Mouse (Mus musculus) regulatory T cell (primary cell): Measurements from ENCODE around the gene Arhgap10.

Experiments used
- in situ Hi-C: fragments of 300-600 bp; cut with MboI, MseI; formaldehyde crosslinking; loops from one replicate; pipeline ENCODE4 v1.15.1; 2025; ENCODE audit warnings: high pct_unique_total_duplicates

Gene Arhgap10

DNA sequence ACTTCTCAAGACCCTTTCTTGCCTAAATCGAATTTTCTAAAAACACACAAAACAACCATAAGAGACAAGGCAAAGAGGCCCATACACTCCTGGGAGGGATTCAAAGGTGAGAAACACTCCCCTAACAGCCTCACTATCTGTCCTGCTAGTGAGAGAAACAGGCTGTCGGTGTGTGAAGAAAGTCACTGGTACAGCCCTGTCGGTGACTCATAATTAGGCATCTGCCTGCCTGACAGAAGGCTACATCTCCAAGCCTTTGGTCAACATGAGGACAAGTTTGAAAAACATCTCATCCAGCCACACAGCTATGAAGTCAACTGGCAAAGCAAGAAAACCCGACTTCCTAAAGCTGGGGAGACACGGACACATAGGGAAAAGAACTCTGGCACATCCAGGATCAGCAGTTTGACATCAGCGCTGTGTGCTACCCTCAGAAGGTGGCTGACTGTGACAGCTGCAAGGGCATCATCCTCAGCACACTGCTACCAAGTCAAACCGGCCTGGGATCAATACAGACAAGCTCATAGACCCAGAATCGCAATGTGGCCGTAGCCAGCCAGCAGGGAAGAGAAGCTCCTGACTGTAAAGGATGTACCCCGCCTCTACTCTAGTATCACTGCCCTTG, 30.1 kb downstream of the Arhgap10 start:
- in situ Hi-C loops = no loop called here

DNA sequence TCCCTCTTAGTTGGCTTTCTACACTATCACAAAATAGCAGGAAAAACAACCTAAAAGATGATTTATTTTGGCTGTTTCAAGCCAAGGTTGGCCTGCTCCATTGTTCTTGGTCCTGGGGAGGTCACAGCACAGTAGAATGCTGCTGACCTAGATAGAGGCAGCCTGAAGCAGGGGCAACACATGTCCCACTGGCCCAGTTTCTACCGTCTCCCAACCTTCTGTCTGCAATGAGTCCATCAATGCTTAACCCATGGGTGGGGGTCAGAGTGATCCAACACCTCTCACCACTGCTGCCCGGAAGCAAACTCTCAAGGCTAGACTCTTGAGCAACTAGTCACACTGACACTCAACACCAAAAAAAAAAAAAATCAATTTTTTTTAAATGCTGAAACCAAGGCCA, 31.0 kb downstream of the Arhgap10 start:
- in situ Hi-C loops = no loop called here

DNA sequence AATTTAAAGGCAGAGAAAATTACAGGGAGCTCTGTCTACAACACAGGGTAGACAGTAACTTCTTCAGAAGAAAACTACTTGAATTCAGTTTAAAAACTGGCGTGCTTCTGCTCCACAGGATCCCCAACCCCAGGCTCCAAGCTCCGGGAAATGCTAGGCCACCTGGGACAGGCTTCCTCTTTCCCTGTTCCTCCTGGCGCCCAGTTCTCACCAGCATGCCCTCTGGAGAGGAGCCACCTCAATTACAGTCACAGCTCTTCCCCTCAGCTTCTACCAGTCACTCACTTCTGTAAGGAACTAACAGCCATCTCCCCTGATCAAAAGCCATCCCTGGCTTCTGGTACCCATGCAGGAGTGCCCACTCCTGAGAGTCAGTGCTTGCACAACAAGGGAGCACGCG, 32.9 kb downstream of the Arhgap10 start:
- in situ Hi-C loops = no loop called here

DNA sequence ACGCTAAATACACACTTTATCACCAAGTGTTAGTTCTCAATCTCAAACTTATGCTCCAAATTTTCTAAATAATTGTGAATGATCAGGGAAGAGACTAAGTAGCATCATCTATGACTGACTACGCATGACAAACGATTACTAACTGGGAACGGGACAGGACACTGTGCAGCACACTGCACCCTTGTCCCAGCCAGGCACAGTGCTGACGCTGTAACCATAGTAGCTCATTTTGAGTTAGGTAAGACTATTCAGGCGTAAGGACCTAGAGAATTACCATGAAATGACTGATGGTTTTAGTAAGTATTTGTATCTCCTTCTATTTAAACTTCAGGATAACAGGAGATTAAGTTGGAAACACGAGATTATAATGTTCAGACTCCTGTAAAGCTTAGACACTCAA, 33.5 kb downstream of the Arhgap10 start:
- in situ Hi-C loops = no loop called here

DNA sequence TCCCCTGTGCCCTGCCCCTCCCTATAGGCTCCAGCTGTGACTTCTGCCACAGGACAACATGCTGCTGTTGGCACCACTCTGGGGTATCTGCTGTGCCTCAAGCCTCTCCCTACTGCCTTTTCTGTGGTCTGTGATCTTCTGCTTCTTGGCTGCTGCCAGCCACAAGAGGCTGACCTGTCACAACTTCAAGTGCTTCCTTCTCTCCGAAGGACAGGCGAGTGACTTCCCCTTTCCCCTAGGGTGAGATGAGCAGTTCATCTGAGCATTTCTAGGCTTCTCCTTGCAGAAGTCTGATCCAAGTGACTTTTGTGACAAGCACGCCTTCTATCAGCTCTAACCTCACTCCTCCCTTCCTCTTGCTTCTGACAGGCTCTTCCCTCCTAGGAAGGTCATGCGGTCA, 34.1 kb downstream of the Arhgap10 start:
- in situ Hi-C loops = no loop called here

DNA sequence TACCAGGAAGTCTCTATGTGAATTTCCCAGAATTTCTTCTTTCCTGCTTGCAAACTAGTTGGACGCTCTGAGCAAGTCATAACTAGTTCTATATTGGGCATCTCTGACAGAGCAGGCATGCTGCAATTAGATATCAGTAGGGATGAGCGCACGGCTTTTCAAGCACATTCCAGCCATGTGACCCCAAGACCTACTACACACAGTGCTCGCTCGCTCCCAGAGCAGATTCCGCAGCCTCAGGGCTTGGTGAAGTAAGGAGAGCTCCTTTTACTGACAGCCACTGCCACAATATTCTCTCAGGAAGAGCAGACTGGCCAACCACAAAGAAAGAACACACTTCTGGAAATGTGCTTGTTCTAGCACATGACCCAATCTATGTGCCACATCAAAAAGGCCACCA, 36.0 kb downstream of the Arhgap10 start:
- in situ Hi-C loops = no loop called here

DNA sequence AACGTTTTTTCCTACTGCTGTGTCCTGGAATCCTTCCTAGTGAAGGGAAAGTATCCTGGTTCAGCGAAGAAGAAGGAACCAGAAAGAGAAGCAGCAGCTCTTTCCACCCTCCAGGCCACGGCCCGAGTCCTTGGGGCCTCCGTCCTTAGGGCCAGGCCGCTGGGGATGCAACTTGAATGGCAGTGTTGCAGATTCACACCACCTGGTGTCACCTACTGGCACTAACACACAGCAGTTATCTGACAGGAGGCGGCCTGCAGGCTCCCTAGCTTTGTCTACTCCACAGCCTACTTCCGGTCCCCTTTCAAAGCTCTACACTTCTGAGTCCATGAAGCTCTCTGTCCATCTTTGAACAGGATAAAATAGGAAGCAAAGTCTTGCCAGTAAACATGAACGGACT, 37.8 kb downstream of the Arhgap10 start:
- in situ Hi-C loops = loop anchor here (10.0 kb wide), 1 partner anchor 1355 kb away; no protein-coding TSS in a partner anchor

DNA sequence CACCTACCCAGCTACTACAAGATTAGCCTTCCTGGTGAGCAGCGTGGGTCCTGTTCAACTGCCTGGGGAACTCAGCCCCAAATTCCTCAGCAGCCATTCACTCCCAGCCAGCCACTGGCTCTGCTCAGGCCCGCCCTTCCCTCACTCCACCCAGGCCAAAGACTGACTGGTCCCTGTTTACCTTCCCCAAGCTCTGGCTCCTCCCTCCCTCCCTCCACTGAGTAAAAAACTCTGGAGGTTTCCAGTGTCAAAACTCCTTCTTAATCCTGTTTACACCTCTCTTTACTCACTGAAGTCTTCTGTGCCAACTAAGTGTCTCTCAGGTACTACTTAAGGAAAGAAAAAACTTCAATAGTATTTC, 38.9 kb downstream of the Arhgap10 start:
- in situ Hi-C loops = loop anchor here (10.0 kb wide), 1 partner anchor 1356 kb away; no protein-coding TSS in a partner anchor

DNA sequence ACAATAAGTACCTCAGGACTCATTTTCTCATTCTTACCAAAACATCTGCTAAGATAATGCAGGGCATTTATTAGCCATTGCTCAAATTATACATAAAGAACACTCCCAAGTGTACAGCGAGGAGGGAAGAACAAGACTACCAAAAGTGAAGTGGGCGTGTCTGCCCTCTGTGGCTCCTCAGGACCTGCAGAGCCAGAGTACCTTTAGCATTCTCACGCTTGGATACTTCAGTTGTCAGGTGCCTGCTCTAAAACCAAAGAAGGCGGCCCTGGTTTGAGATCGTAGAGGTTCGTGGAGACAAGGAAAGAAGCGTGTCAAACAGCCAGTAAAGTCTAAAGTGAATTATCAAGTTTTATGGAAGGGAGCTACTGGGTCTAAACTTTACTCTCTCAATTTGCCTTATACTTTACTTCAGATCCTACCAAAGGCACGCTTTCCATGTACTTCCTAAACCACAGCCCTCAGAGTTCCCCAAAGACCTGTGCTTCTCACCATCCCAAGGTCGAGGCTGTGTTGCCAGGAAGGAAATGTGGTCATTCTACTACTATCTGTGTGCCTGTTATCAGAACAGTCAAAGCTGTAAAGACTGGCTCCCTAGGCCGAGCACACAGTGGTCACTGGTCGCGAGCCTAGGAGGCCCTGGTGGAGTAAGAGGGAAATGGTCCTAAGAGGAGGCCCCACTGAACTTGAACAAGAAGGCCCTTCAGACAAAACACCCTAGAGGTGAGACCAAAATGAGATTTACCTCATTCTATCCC, 39.4 kb downstream of the Arhgap10 start:
- in situ Hi-C loops = loop anchor here (10.0 kb wide), 1 partner anchor 1356 kb away; no protein-coding TSS in a partner anchor

DNA sequence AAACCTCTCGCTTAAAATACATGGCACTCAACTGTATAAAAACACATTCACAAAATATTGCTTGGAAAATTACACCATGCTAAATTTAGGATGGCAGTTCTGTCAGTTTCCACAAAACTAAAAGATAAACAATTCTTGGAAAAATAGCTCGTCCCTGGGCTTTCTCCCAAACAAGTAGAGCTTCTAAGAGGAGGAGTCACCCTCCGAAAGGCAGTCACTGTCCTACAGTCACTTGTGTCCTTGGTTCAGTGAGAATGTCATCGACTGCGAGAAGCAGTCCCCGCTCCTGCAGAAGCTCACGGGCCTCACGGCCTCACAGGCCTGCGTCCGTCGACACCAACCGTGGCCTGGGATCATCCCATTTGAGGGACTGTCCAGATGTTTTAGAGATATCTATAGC, 40.1 kb downstream of the Arhgap10 start:
- in situ Hi-C loops = loop anchor here (10.0 kb wide), 1 partner anchor 1357 kb away; no protein-coding TSS in a partner anchor

DNA sequence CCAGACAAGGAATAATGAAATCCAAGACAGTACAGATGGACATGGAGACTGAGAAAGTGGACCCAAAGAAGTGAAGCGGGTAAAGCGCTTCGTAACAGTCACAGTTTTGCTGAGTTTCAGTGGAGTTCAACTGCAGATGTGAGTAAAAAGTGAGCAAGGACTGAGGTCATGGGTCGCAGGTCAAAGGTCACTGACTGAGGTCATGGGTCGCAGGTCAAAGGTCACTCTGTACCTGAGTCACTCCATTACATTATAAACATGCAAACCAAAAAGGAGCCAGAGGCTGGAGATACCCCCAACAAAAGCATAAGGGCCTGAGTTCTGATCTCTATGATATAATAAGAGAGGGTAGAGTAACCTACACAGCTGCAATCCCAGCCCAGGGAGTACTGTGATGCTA, 43.1 kb downstream of the Arhgap10 start:
- in situ Hi-C loops = loop anchor here (10.0 kb wide), 1 partner anchor 1360 kb away; no protein-coding TSS in a partner anchor

DNA sequence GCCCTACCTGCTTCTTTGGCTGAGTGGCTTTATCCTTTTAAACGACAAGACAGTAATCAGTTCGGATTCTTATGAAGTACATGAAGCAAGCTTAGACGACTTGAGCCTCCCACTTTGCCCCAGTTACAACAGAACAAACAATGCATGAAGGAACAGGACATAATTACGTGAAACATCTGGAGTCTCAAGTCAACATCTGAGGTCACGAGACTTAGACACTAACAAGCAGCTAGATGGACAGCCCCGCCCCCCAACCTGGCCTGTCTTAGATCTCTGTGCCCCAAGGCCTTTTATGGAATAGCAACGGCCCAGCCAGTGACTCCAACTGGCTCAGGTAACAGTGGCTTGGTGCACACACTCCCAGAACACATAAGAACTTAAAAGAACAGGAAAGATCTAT, 44.0 kb downstream of the Arhgap10 start:
- in situ Hi-C loops = loop anchor here (10.0 kb wide), 1 partner anchor 1361 kb away; no protein-coding TSS in a partner anchor

DNA sequence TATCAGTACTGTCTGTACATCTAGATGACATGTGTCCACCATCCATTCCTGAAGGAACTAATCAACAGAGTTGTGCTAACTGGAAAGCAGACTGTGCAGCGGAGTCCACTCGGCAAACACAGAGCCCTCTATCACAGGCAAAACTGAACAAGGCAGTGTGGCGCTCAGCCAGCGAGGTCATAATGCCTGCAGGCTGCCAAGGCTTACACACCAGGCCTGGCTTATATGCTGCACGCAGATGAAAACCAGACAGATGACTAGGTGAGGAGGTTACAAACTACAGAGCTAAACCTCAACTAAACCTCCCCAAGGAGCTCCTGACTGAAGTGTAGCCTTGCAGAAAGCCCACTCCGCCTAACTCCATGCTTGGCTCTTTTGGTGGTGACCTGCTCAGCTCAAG, 44.4 kb downstream of the Arhgap10 start:
- in situ Hi-C loops = loop anchor here (10.0 kb wide), 1 partner anchor 1361 kb away; no protein-coding TSS in a partner anchor

DNA sequence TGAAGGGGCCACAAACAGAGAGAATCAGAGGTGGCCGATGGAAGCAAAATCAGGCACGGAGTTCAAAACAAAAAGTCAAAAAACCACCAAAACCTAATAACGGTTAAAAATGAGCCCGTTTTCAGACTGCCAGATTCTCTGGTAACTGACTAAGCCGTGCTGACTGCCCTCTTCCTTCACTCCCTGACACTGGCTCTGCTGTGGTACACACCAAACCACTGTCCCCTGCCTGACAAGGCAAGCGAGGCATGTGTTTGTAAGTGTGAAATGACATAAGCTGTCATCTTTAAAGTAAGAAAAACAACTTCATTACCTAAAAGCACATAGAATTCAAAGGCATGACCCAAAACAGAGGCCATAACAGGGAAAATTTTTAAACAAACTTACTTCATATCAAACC, 56.4 kb downstream of the Arhgap10 start:
- in situ Hi-C loops = no loop called here

DNA sequence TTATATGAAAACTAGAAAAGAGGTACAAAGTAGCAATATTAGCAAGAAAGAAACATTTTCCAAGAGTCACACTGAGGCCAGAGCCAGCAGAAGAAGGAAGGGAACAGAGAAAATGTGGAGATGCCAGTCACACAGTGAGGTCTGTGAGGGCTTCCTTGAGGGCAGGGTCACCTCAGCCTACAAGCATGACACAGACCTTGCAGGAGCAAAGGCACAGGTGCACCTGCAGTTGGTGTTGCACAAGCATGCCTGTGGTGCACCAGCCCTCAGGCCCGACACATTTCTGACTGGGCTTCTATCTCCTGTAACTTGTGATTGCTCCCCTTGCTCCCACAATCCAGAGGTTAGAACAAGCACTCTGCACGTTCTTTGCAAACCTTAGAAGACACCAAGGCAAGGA, 57.4 kb downstream of the Arhgap10 start:
- in situ Hi-C loops = no loop called here

DNA sequence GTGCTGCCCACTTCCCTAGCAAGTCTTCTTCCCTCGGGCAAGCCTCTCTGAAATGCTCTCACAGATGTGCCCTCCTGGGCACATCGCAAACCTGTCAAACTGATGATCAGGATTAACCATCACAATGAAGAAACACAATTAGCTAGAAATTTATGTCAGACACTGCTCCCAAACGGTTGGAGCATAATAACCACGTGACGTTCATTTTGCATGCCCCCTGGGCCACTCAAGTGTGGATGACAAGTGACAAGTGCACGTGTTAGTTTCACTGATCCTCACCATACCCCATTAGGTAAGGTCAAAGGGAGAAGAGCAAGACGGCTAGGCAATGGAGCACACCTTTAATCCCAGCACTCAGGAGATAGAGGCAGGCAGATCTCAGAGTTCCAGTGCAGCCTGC, 58.1 kb downstream of the Arhgap10 start:
- in situ Hi-C loops = no loop called here

DNA sequence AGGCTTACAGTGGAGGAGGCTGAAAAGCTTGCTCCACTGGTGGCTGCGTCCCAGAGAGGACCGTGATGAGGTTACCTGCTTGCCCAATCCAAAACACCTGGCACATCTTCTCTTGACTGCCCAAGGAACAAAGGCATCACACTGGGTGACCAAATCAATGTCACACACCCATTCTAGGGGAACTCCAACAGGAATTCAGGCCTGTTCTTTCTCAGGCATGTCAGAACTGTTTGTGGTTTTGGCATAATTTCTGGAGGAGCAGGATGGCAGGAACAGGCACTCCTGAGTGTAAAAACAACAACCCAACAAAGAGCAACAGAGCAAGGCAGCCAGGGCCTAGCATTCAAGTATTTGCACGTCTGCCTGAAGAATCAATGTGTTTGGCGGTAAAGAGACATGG, 59.2 kb downstream of the Arhgap10 start:
- in situ Hi-C loops = no loop called here

DNA sequence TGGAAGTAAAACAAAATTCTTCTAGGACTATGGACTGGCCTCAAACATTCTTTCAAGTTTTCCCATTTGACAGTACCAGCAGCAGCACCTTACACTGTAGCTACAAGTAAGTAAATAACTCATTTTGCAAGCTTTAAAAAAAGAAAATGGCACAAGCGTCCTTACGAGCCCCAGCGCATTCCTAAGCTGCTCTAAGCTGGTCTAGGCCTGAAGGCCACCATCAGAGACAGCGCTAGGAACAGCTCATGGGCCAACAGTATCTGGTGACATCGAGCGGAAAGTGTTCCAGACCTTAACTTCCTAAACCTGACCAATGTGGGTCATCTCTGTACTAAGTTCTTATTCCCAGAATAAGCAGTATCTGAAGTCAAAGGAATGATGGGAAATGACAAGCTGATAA, 61.5 kb downstream of the Arhgap10 start:
- in situ Hi-C loops = no loop called here

DNA sequence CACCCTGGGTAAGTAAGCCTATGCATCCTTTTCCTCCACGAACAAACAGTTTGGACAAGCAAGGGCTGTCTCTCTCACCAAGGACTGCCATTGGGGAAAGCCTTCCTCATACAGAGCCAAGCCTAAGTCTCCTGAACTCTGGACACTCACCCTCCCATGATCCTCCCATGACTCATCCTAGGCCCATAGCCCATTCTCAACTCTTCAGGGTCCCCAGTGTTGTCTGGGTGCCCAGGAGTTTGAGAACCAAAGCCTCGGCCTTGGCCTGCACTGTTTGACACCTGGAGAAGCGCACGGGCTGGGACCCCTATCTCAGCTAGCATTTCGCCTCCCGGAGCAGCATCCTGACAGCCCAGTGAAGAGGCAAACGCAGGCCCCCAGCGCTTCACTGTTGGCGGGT, 63.9 kb downstream of the Arhgap10 start:
- in situ Hi-C loops = no loop called here

DNA sequence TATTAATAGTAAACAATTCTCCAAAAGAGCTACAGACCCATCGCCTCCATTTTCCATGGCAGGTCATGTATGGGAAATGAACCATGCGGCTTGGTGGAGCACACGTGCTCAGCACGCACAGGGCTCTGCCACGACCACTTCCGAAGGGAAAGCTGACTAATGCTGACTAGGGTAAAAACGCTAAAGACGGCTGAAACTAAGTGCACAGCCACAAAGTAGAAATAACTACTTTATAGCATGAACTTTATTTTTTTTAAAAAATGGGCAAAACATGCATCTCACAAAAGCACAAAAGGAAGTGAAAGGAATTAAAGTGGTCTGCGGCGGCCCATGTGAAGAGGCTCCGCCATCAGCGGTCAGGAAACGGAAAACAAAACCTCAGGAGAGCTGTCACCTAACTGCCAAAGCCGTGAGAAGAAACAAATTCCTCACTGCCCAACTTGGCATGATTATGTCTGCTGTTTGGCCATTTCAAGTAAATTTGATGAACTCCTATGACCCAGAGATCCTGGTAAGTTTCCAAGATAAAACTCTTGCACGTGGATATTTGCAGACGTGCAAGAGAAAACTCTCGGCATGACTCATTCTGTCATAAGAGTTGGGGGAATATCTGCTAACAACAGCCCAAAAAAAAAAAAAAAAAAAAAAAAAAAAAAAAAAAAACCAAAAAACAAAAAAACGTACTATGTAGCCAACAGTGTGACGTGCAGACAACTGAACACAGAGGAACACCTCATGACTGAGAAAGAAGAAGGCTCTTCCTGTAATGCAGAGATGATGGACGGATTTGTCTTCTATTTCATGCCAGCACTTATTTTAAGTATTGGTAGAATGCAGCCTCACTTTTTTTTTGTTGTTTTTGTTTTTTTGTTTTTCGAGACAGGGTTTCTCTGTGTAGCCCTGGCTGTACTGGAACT, 66.0 kb downstream of the Arhgap10 start:
- in situ Hi-C loops = no loop called here

DNA sequence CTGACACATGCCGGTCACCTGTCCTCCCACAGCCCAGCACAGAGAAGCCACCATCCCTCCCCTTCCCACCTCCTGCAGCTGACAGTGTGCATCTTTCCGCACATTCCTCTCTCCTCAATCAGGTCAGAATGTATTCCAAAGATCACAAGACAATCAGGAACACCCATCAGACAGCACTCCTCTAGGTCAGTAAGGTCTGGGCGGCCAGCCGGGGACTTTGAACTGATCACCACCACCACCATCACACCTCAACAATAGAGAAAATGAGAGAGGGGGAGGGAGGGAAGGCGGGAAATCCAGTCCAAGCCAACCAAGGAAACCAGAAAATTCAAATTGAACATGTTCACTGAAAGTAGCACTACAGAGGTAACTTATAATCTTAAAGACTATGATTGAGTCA, 66.7 kb downstream of the Arhgap10 start:
- in situ Hi-C loops = no loop called here

DNA sequence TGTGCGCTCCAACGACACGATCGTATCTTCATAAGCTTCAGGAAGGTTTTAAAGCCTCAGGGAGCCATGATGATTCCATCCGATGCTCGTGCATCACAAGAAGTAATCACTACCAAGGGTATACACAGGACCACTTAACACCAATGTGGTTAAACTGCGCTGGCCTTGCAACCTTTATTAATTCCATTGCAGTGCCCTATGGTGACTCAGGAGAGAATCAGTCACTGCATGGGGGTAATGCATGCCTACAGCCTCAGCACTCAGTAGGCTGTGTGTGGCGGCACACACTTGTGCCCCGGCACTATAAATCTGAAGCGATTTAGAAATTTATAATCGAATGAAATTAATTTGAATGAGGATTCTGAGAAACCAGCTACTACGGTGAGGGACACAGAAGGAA, 71.5 kb downstream of the Arhgap10 start:
- in situ Hi-C loops = no loop called here
